Mouse (Mus musculus) myocyte (in vitro differentiated cells): ENCODE measurements at regions not wholly inside any gene's neighbourhood (a gene's known extent, or its start where the extent isn't known, plus 50 kb on each side); places are given as distances from the start of the nearest gene placed in this dataset.

Experiments
- H3K27me3 ChIP-seq: one replicate; pipeline ENCODE4 v1.6.1; 2011; ENCODE audit not compliant: control insufficient read depth, insufficient read depth, insufficient read length
- H3K36me3 ChIP-seq: one replicate; pipeline ENCODE4 v1.6.1; 2011; ENCODE audit not compliant: control insufficient read depth, insufficient read depth
- H3K4me2 ChIP-seq: one replicate; pipeline ENCODE4 v1.6.1; 2011; ENCODE audit warnings: low read depth, control low read depth
- H3K4me3 ChIP-seq: one replicate; pipeline ENCODE4 v1.5.1; 2011; ENCODE audit warnings: mild to moderate bottlenecking, control low read depth, moderate library complexity
- H3K79me2 ChIP-seq: one replicate; pipeline ENCODE4 v1.6.1; 2011; ENCODE audit not compliant: control insufficient read depth, insufficient read depth
- H3ac ChIP-seq: one replicate; pipeline ENCODE4 v1.6.1; 2011; ENCODE audit not compliant: control insufficient read depth, insufficient read length
- CEBPB ChIP-seq: IDR thresholded peaks from 2 replicates; pipeline ENCODE4 v1.6.1; 2011; ENCODE audit warnings: mild to moderate bottlenecking, moderate library complexity; ENCODE audit not compliant: poor library complexity, insufficient read depth, severe bottlenecking
- E2F4 ChIP-seq: IDR thresholded peaks from one replicate; pipeline ENCODE4 v1.6.1; 2011; ENCODE audit warnings: mild to moderate bottlenecking, control low read depth, moderate library complexity; ENCODE audit not compliant: insufficient read depth
- MAX ChIP-seq: IDR thresholded peaks from one replicate; pipeline ENCODE4 v1.6.1; 2011; ENCODE audit warnings: low read depth, mild to moderate bottlenecking, control low read depth
- MYOD1 ChIP-seq, 3 experiments: IDR thresholded peaks; one replicate each; pipeline ENCODE4 v1.6.1; 2011; ENCODE audit warnings: control low read depth in 2 of 3, low read depth in 2 of 3, mild to moderate bottlenecking in 2 of 3, moderate library complexity in 1 of 3; ENCODE audit not compliant: insufficient read length in 2 of 3, control insufficient read depth in 1 of 3
- MYOG ChIP-seq, 3 experiments: IDR thresholded peaks; one replicate each; pipeline ENCODE4 v1.6.1; 2011; ENCODE audit warnings: control low read depth in 2 of 3, low read depth in 2 of 3, mild to moderate bottlenecking in 2 of 3; ENCODE audit not compliant: insufficient read length in 2 of 3, control insufficient read depth in 1 of 3, insufficient read depth in 1 of 3
- POLR2A ChIP-seq: IDR thresholded peaks from one replicate; pipeline ENCODE4 v1.6.1; 2011; ENCODE audit warnings: low read depth, mild to moderate bottlenecking, control low read depth, moderate library complexity; ENCODE audit not compliant: insufficient read length
- POLR2AphosphoS2 ChIP-seq: IDR thresholded peaks from one replicate; pipeline ENCODE4 v1.6.1; 2011; ENCODE audit warnings: low read depth, control low read depth; ENCODE audit not compliant: insufficient read length
- REST ChIP-seq: IDR thresholded peaks from one replicate; pipeline ENCODE4 v1.6.1; 2011; ENCODE audit warnings: mild to moderate bottlenecking, control low read depth, moderate library complexity; ENCODE audit not compliant: insufficient read depth, insufficient read length
- SRF ChIP-seq: IDR thresholded peaks from one replicate; pipeline ENCODE4 v1.6.1; 2011; ENCODE audit warnings: low read depth; ENCODE audit not compliant: control insufficient read depth, insufficient read length
- TCF12 ChIP-seq: IDR thresholded peaks from one replicate; pipeline ENCODE4 v1.6.1; 2011; ENCODE audit warnings: mild to moderate bottlenecking, control low read depth; ENCODE audit not compliant: poor library complexity, insufficient read depth, severe bottlenecking
- TCF3 ChIP-seq: IDR thresholded peaks from one replicate; pipeline ENCODE4 v1.6.1; 2011; ENCODE audit warnings: low read depth, control low read depth; ENCODE audit not compliant: insufficient read length
- USF1 ChIP-seq: IDR thresholded peaks from one replicate; pipeline ENCODE4 v1.6.1; 2011; ENCODE audit warnings: low read depth, mild to moderate bottlenecking, control low read depth, moderate library complexity

- Histone ChIP-seq H3ac (no peak overlapping the region), H3K79me2 (no peaks in the 10 kb centered on the region), H3K4me3 (no peak overlapping the region), H3K4me2 (no peak overlapping the region), H3K36me3 (no peaks in the 10 kb centered on the region), H3K27me3 (no peaks in the 10 kb centered on the region)
- TF ChIP-seq MYOG (IDR thresholded peaks at IDR 0.05; ENCODE audit: control insufficient read depth in 1 of 3, insufficient read depth in 1 of 3, insufficient read length in 2 of 3, low read depth in 2 of 3): no peak
These were observed 82.2 kb downstream of the Diras2 start for GRCm38 (mm10) chr13:52448902-52449301.

- TF ChIP-seq MYOG (IDR thresholded peaks at IDR 0.05; ENCODE audit: control insufficient read depth in 1 of 3, insufficient read depth in 1 of 3, insufficient read length in 2 of 3, low read depth in 2 of 3): no peak
- no peak for TF ChIP-seq POLR2A
- TF ChIP-seq USF1: no peak
- TF ChIP-seq POLR2AphosphoS2: no peak
- no peak for TF ChIP-seq MAX
- no peak for TF ChIP-seq TCF3
- no peak for TF ChIP-seq SRF
- TF ChIP-seq MYOD1 (IDR thresholded peaks at IDR 0.05; ENCODE audit: control insufficient read depth in 1 of 3, insufficient read length in 2 of 3, low read depth in 2 of 3): no peak
- no peak for TF ChIP-seq CEBPB
- TF ChIP-seq REST: no peak
- no peak for TF ChIP-seq E2F4
- no peak for TF ChIP-seq TCF12
- Histone ChIP-seq H3K4me2 (no peak overlapping the region), H3ac (no peak overlapping the region)
These were observed 79.6 kb downstream of the Diras2 start for GRCm38 (mm10) chr13:52451486-52451885.

GRCm38 (mm10) chr13:52452291-52452690 lies 78.8 kb downstream of the Diras2 start:
- TF ChIP-seq REST: no peak
- no peak for TF ChIP-seq POLR2A
- TF ChIP-seq CEBPB: no peak
- no peak for TF ChIP-seq MAX
- no peak for TF ChIP-seq TCF3
- Histone ChIP-seq H3K79me2 (no peaks in the 10 kb centered on the region), H3K27me3 (no peaks in the 10 kb centered on the region), H3K4me3 (no peak overlapping the region), H3K4me2 (no peak overlapping the region), H3K36me3 (no peaks in the 10 kb centered on the region), H3ac (no peak overlapping the region)

More at GRCm38 (mm10) chr13:52451486-52451885, 79.6 kb downstream of the Diras2 start:
- no peak overlapping the region for H3K4me3 ChIP-seq
- no peaks in the 10 kb centered on the region for H3K27me3 ChIP-seq
- H3K36me3 ChIP-seq: no peaks in the 10 kb centered on the region
- no peaks in the 10 kb centered on the region for H3K79me2 ChIP-seq
